Mouse (Mus musculus): ENCODE measurements around the gene Cd27. TPM values are rescaled to one million over a fixed set of nuclear protein-coding genes. Genes with fewer than 3 reads are reported as not detected.

Cd27 gene
- polyA plus RNA-seq (2012; rRNA removed; ENCODE audit: low replicate concordance), result 61.3 and 95.2 TPM in 2 replicates

DNA sequence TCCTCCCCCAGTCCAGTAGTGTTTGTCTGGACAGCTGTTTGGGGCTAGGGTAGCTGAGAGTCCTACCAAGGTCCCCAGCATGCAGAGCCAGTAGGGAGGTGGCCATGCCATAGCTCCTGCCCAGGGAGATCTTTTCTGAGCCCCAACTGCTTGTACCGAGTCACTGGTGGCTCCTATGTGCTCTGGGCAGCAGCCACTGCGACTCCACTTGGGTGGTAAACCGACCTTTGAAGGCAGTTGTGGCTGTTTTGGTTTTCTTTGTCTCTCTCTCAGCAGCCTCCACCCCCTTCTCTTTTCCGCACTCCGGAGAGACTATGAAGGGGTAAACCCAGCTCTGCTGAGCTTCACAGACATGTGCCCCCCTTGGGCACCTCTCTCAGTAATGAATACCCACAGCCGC lies at the start of gene Cd27:
Gene Cd27, minus strand, starts transcription at position 229 of the 400 bp plus-strand sequence.

GRCm38 (mm10) chr6:125285890-125286289 lies 49.1 kb upstream of the Cd27 start, which contains the start of gene Tuba3a:
TSS of gene Tuba3a (minus strand) at chr6:125286042.

DNA sequence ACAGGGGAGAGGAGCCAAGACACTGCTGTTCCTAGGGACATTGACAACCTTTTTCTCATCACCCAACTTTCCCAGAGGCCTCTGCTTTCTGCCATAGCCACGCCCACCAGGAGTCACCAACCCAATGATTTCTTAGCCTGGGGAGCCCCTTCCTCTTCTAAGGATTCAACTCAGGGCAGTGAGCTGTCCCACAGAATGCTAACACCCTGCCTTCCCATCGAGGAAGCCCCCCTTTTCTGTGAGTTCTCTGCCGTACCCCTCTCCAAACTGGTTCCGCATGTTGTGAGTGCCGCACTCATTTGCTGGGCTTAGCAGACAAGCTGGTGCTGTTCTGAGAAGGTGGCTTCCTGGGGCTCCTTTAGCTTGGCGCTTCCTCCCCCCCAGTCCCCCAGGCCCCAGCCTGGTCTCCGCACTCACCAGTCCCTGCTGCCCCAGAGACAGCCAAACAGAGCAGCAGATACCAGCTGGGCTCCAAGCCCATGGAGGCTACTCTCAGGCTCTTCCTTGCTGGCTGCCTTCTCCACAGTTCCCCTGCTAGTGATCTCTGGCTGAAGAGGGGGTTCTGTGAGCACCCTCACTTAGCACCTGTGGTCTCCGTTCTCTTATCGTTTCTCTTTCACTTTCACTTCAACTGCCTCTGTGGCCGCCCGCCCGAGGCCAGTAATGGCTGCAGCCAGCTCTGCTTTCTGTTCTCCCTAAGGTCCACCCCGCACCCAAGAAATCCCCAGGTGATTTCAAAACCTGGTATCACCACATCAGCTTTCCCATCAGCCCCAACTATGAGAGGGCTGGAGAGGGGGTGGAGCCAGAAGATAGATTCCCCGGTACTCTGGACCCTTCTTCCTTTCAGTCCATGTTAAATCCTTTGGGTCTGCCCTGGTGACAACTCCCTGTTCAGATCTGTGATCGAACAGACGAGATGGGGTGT lies 5.4 kb downstream of the Cd27 start, which contains the start of gene Tapbpl:
Gene Tapbpl, minus strand, starts transcription at position 744 of the 928 bp plus-strand sequence.

GRCm38 (mm10) chr6:125215148-125215954 lies 21.5 kb downstream of the Cd27 start, which contains the start of gene Vamp1:
TSS of gene Vamp1 (plus strand) at chr6:125215551.

GRCm38 (mm10) chr6:125191332-125192015 lies 45.3 kb downstream of the Cd27 start, which contains the start of the genes Ncapd2 and Mrpl51:
TSS of gene Ncapd2 (minus strand) at chr6:125191701.
TSS of gene Mrpl51 (plus strand) at chr6:125191801.

Other genes starting within 250 kb of the Cd27 start
- 5.0 and 7.7 TPM in 2 replicates for gene Pianp, start 240.3 kb downstream of the Cd27 start, polyA plus RNA-seq (2012; rRNA removed; ENCODE audit: low replicate concordance)
- gene Zfp384, start 227.9 kb downstream of the Cd27 start, polyA plus RNA-seq (2012; rRNA removed; ENCODE audit: low replicate concordance), result 61.5 and 67.0 TPM in 2 replicates
- gene Ing4, start 197.2 kb downstream of the Cd27 start, polyA plus RNA-seq (2012; rRNA removed; ENCODE audit: low replicate concordance), result 37.4 and 67.5 TPM in 2 replicates
- gene Acrbp, start 187.3 kb downstream of the Cd27 start, polyA plus RNA-seq (2012; rRNA removed; ENCODE audit: low replicate concordance), result 29.9 and 38.8 TPM in 2 replicates
- gene Lpar5, start 169.1 kb downstream of the Cd27 start, polyA plus RNA-seq (2012; rRNA removed; ENCODE audit: low replicate concordance), result 26.4 and 31.1 TPM in 2 replicates
- 30.4 and 134 TPM in 2 replicates for gene Chd4, start 141.0 kb downstream of the Cd27 start, polyA plus RNA-seq (2012; rRNA removed; ENCODE audit: low replicate concordance)
- 15.3 and 15.5 TPM in 2 replicates for gene Nop2, start 105.1 kb downstream of the Cd27 start, polyA plus RNA-seq (2012; rRNA removed; ENCODE audit: low replicate concordance)
- gene Iffo1, start 91.8 kb downstream of the Cd27 start, polyA plus RNA-seq (2012; rRNA removed; ENCODE audit: low replicate concordance), result 32.1 and 52.1 TPM in 2 replicates
- gene Gapdh, start 70.5 kb downstream of the Cd27 start, polyA plus RNA-seq (2012; rRNA removed; ENCODE audit: low replicate concordance), result 3,410 and 6,480 TPM in 2 replicates
- 39.1 and 40.1 TPM in 2 replicates for gene Ncapd2, start 45.3 kb downstream of the Cd27 start, polyA plus RNA-seq (2012; rRNA removed; ENCODE audit: low replicate concordance)
- 46.4 and 62.9 TPM in 2 replicates for gene Mrpl51, start 45.2 kb downstream of the Cd27 start, polyA plus RNA-seq (2012; rRNA removed; ENCODE audit: low replicate concordance)
- 28.7 and 36.3 TPM in 2 replicates for gene Vamp1, start 21.5 kb downstream of the Cd27 start, polyA plus RNA-seq (2012; rRNA removed; ENCODE audit: low replicate concordance)
- 26.1 and 32.6 TPM in 2 replicates for gene Tapbpl, start 5.2 kb downstream of the Cd27 start, polyA plus RNA-seq (2012; rRNA removed; ENCODE audit: low replicate concordance)
- 0.14 TPM in 1 of 2 replicates, not detected in the other for gene Tuba3a, start 49.0 kb upstream of the Cd27 start, polyA plus RNA-seq (2012; rRNA removed; ENCODE audit: low replicate concordance)
- 84.9 and 110 TPM in 2 replicates for gene Ltbr, start 76.9 kb upstream of the Cd27 start, polyA plus RNA-seq (2012; rRNA removed; ENCODE audit: low replicate concordance)
- 14.9 and 18.5 TPM in 2 replicates for gene Scnn1a, start 83.6 kb upstream of the Cd27 start, polyA plus RNA-seq (2012; rRNA removed; ENCODE audit: low replicate concordance)
- gene Tnfrsf1a, start 112.4 kb upstream of the Cd27 start, polyA plus RNA-seq (2012; rRNA removed; ENCODE audit: low replicate concordance), result 184 and 196 TPM in 2 replicates
- gene Plekhg6, start 143.8 kb upstream of the Cd27 start, polyA plus RNA-seq (2012; rRNA removed; ENCODE audit: low replicate concordance), result 4.0 and 4.1 TPM in 2 replicates